Mouse (Mus musculus) adrenal gland, adult (tissue): ENCODE measurements around the gene Oxld1.
"Not testable (repeated sequence)": the region's sequence is repeated elsewhere in the genome, so short reads cannot be mapped to it uniquely, and the experiment has no call there.

Source experiments
- DNase-seq, 2 experiments: peaks; one replicate each; pipeline ENCODE4 v3.0.0; 2022 to 2023; ENCODE audit warnings: low spot score in 1 of 2; ENCODE audit not compliant: inconsistent age in 2 of 2

Gene Oxld1

GRCm38 (mm10) chr11:120426727-120427126 lies 31.1 kb downstream of the Oxld1 start:
- peak in 1 of 2 experiments; percentile 18 for DNase-seq

GRCm38 (mm10) chr11:120423569-120424295 lies 34.1 kb downstream of the Oxld1 start:
- DNase-seq = peak; percentile 72 to 90

DNA sequence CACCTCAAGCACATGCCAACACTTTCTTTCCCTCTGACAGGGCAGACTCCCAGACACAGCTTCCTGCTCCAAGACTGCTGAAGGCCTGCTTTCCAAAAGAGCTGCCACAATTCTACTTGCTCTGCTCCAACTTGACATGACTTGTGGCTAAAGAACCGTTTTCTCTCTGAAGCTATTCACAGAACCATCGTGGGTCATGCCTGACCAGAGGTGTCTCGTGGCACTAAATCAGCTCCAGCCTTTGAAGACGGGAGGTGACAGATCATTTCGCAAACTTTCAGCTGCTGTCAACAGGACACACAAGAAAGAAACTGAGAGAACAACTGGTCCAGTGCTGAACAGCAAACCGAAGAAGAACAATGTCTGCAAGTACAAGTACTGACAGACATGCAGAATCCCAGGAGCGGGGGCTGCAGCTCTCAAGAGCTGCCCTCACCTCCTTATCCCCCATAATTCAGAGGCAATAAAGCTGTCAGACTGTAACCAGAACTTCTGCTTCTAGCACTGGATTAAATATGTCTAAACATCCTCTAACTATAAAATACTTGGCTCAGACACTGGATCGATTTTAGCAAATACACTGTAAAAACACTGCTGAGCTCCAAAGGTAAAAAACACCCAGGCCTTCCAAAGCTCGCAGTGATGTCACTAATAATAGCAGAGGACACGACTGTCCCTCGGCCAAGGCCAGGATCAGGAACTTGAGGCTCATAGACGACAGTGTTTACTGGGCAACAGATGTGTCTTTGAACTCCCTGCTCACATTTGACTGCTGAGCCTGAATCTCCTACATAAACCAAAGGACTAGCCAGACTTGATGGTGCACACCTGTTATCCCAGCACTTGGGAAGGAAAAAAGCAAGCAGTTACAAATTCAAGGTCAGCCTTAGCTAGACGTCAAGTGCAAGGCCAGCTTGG lies 35.0 kb downstream of the Oxld1 start:
- peak; percentile 68 to 81 for DNase-seq

- DNase-seq = peak; percentile 52 to 65
These were observed 39.3 kb downstream of the Oxld1 start for GRCm38 (mm10) chr11:120418592-120418991.

GRCm38 (mm10) chr11:120417852-120418251 lies 40.0 kb downstream of the Oxld1 start:
- DNase-seq = no peak

DNA sequence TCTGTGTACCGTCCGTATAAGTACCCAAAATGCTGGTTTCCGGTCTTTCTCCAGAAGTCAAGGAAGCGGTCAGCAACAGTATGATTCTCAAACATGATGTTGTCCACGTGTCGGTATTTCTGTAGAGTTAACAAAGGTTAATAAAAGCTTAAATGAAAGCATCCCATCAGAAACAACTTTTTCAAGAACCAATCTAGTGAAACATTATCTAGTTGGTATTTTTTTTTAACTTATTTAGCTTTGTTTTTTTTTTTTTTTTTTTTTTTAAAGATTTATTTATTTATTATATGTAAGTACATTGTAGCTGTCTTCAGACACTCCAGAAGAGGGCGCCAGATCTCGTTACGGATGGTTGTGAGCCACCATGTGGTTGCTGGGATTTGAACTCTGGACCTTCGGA lies 44.2 kb downstream of the Oxld1 start:
- not testable (repeated sequence) for DNase-seq
